Mouse (Mus musculus): ENCODE results near the gene Fam43a. TPM values are rescaled to one million over a fixed set of nuclear protein-coding genes. Genes with fewer than 3 reads are reported as not detected.

Gene Fam43a
- polyA plus RNA-seq, 1 experiment from 2014 or later: 5.7 TPM

GRCm38 (mm10) chr16:30628401-30628800, 28.9 kb downstream of the Fam43a start:
- WGBS: 33% methylated on average over 6 of the region's 6 CpGs
- Histone ChIP-seq H3K9me3 (ENCODE audit: control insufficient read depth, low read length) (no peaks in the 10 kb centered on the region), H3K4me2 (ENCODE audit: low read depth, low read length, severe bottlenecking) (no peak overlapping the region), H3K36me3 (ENCODE audit: control insufficient read depth, insufficient read depth, low read length) (no peaks in the 10 kb centered on the region), H3K4me1 (replicated peaks; ENCODE audit: control insufficient read depth, insufficient read depth, low read length) (no peaks in the 10 kb centered on the region), H3K9ac (ENCODE audit: low read length) (no peak overlapping the region), H3K27me3 (ENCODE audit: control insufficient read depth, insufficient read depth, low read length) (no peaks in the 10 kb centered on the region), H3K4me3 (ENCODE audit: low read depth, low read length) (no peak overlapping the region), H3K27ac (ENCODE audit: low read depth, low read length) (no peak overlapping the region)
- ATAC-seq (replicated peaks; ENCODE audit: low FRiP score) (no peak), DNase-seq (ENCODE audit: low spot score) (no peak)

- Histone ChIP-seq H3K36me3 (ENCODE audit: control insufficient read depth, insufficient read depth, low read length) (no peaks in the 10 kb centered on the region), H3K4me1 (replicated peaks; ENCODE audit: control insufficient read depth, insufficient read depth, low read length) (no peaks in the 10 kb centered on the region), H3K27me3 (ENCODE audit: control insufficient read depth, insufficient read depth, low read length) (no peaks in the 10 kb centered on the region), H3K4me3 (ENCODE audit: low read depth, low read length) (no peak overlapping the region), H3K27ac (ENCODE audit: low read depth, low read length) (no peak overlapping the region), H3K9ac (ENCODE audit: low read length) (no peak overlapping the region), H3K9me3 (ENCODE audit: control insufficient read depth, low read length) (no peaks in the 10 kb centered on the region), H3K4me2 (ENCODE audit: low read depth, low read length, severe bottlenecking) (no peak overlapping the region)
- ATAC-seq (replicated peaks; ENCODE audit: low FRiP score) (no peak), DNase-seq (ENCODE audit: low spot score) (no peak)
- WGBS: 94% methylated on average over 5 of the region's 5 CpGs
These were observed 30.0 kb downstream of the Fam43a start for GRCm38 (mm10) chr16:30629509-30629908.

- Histone ChIP-seq H3K27ac (ENCODE audit: low read depth, low read length) (no peak overlapping the region), H3K9me3 (ENCODE audit: control insufficient read depth, low read length) (no peaks in the 10 kb centered on the region), H3K9ac (ENCODE audit: low read length) (no peak overlapping the region), H3K27me3 (ENCODE audit: control insufficient read depth, insufficient read depth, low read length) (no peaks in the 10 kb centered on the region), H3K36me3 (ENCODE audit: control insufficient read depth, insufficient read depth, low read length) (no peaks in the 10 kb centered on the region), H3K4me2 (ENCODE audit: low read depth, low read length, severe bottlenecking) (no peak overlapping the region), H3K4me3 (ENCODE audit: low read depth, low read length) (no peak overlapping the region), H3K4me1 (replicated peaks; ENCODE audit: control insufficient read depth, insufficient read depth, low read length) (no peaks in the 10 kb centered on the region)
- 73% methylated on average over 8 of the region's 8 CpGs for WGBS
- ATAC-seq (replicated peaks; ENCODE audit: low FRiP score): no peak
- no peak for DNase-seq (ENCODE audit: low spot score)
These were observed 34.6 kb downstream of the Fam43a start for GRCm38 (mm10) chr16:30633906-30634746.

- no peak for DNase-seq (ENCODE audit: low spot score)
- Histone ChIP-seq H3K4me3 (ENCODE audit: low read depth, low read length) (no peak overlapping the region), H3K36me3 (ENCODE audit: control insufficient read depth, insufficient read depth, low read length) (no peaks in the 10 kb centered on the region), H3K9me3 (ENCODE audit: control insufficient read depth, low read length) (no peaks in the 10 kb centered on the region), H3K4me1 (replicated peaks; ENCODE audit: control insufficient read depth, insufficient read depth, low read length) (no peaks in the 10 kb centered on the region), H3K27ac (ENCODE audit: low read depth, low read length) (no peak overlapping the region), H3K4me2 (ENCODE audit: low read depth, low read length, severe bottlenecking) (no peak overlapping the region), H3K27me3 (ENCODE audit: control insufficient read depth, insufficient read depth, low read length) (no peaks in the 10 kb centered on the region), H3K9ac (ENCODE audit: low read length) (no peak overlapping the region)
- ATAC-seq (replicated peaks; ENCODE audit: low FRiP score): no peak
- WGBS: 96% methylated on average over 14 of the region's 14 CpGs
These were observed 39.1 kb downstream of the Fam43a start for GRCm38 (mm10) chr16:30638586-30638985.

- Histone ChIP-seq H3K4me2 (ENCODE audit: low read depth, low read length, severe bottlenecking) (no peak overlapping the region), H3K9ac (ENCODE audit: low read length) (no peak overlapping the region), H3K36me3 (ENCODE audit: control insufficient read depth, insufficient read depth, low read length) (no peaks in the 10 kb centered on the region), H3K27me3 (ENCODE audit: control insufficient read depth, insufficient read depth, low read length) (no peaks in the 10 kb centered on the region), H3K27ac (ENCODE audit: low read depth, low read length) (no peak overlapping the region), H3K4me3 (ENCODE audit: low read depth, low read length) (no peak overlapping the region), H3K9me3 (ENCODE audit: control insufficient read depth, low read length) (no peaks in the 10 kb centered on the region), H3K4me1 (replicated peaks; ENCODE audit: control insufficient read depth, insufficient read depth, low read length) (no peaks in the 10 kb centered on the region)
- 28% methylated on average over 2 of the region's 2 CpGs for WGBS
- DNase-seq (ENCODE audit: low spot score): no peak
- ATAC-seq (replicated peaks; ENCODE audit: low FRiP score): no peak
These were observed 41.1 kb downstream of the Fam43a start for GRCm38 (mm10) chr16:30640591-30640990.

GRCm38 (mm10) chr16:30641408-30641807, 41.9 kb downstream of the Fam43a start:
- H3K4me2 ChIP-seq (ENCODE audit: low read depth, low read length, severe bottlenecking): no peak overlapping the region
- H3K4me1 ChIP-seq (replicated peaks; ENCODE audit: control insufficient read depth, insufficient read depth, low read length): no peaks in the 10 kb centered on the region
- DNase-seq (ENCODE audit: low spot score): no peak
- no peak overlapping the region for H3K9ac ChIP-seq (ENCODE audit: low read length)
- 21% methylated on average over 4 of the region's 4 CpGs for WGBS
- ATAC-seq (replicated peaks; ENCODE audit: low FRiP score): no peak
- no peaks in the 10 kb centered on the region for H3K27me3 ChIP-seq (ENCODE audit: control insufficient read depth, insufficient read depth, low read length)
- no peak overlapping the region for H3K27ac ChIP-seq (ENCODE audit: low read depth, low read length)
- no peaks in the 10 kb centered on the region for H3K9me3 ChIP-seq (ENCODE audit: control insufficient read depth, low read length)
- no peak overlapping the region for H3K4me3 ChIP-seq (ENCODE audit: low read depth, low read length)
- no peaks in the 10 kb centered on the region for H3K36me3 ChIP-seq (ENCODE audit: control insufficient read depth, insufficient read depth, low read length)

GRCm38 (mm10) chr16:30642229-30642628, 42.7 kb downstream of the Fam43a start:
- DNase-seq (ENCODE audit: low spot score): no peak
- no peaks in the 10 kb centered on the region for H3K36me3 ChIP-seq (ENCODE audit: control insufficient read depth, insufficient read depth, low read length)

GRCm38 (mm10) chr16:30644981-30645380, 45.5 kb downstream of the Fam43a start:
- H3K9ac ChIP-seq (ENCODE audit: low read length): no peak overlapping the region
- no peaks in the 10 kb centered on the region for H3K4me1 ChIP-seq (replicated peaks; ENCODE audit: control insufficient read depth, insufficient read depth, low read length)
- no peak for ATAC-seq (replicated peaks; ENCODE audit: low FRiP score)
- WGBS: 94% methylated on average over 4 of the region's 4 CpGs
- no peak overlapping the region for H3K27ac ChIP-seq (ENCODE audit: low read depth, low read length)
- no peak overlapping the region for H3K4me2 ChIP-seq (ENCODE audit: low read depth, low read length, severe bottlenecking)
- H3K4me3 ChIP-seq (ENCODE audit: low read depth, low read length): no peak overlapping the region
- H3K36me3 ChIP-seq (ENCODE audit: control insufficient read depth, insufficient read depth, low read length): no peaks in the 10 kb centered on the region
- DNase-seq (ENCODE audit: low spot score): no peak
- no peaks in the 10 kb centered on the region for H3K9me3 ChIP-seq (ENCODE audit: control insufficient read depth, low read length)
- no peaks in the 10 kb centered on the region for H3K27me3 ChIP-seq (ENCODE audit: control insufficient read depth, insufficient read depth, low read length)

More at GRCm38 (mm10) chr16:30642229-30642628, 42.7 kb downstream of the Fam43a start:
- 80% methylated on average over 3 of the region's 3 CpGs for WGBS
- H3K4me3 ChIP-seq (ENCODE audit: low read depth, low read length): no peak overlapping the region
- no peaks in the 10 kb centered on the region for H3K9me3 ChIP-seq (ENCODE audit: control insufficient read depth, low read length)
- H3K27me3 ChIP-seq (ENCODE audit: control insufficient read depth, insufficient read depth, low read length): no peaks in the 10 kb centered on the region
- no peaks in the 10 kb centered on the region for H3K4me1 ChIP-seq (replicated peaks; ENCODE audit: control insufficient read depth, insufficient read depth, low read length)
- no peak overlapping the region for H3K9ac ChIP-seq (ENCODE audit: low read length)
- no peak overlapping the region for H3K27ac ChIP-seq (ENCODE audit: low read depth, low read length)
- H3K4me2 ChIP-seq (ENCODE audit: low read depth, low read length, severe bottlenecking): no peak overlapping the region
- ATAC-seq (replicated peaks; ENCODE audit: low FRiP score): no peak

All from forebrain, embryonic 11.5 days (tissue).